Mouse (Mus musculus) monocyte, adult 5-6 weeks (primary cell): ENCODE measurements around the gene Tmem94. TPM values are rescaled to one million over a fixed set of nuclear protein-coding genes. Genes with fewer than 3 reads are reported as not detected.

Experiments
- ATAC-seq: fragments of 153-309, 156-312 bp; replicated peaks from 2 replicates; pipeline ENCODE4 v1.8.0; 2017; ENCODE audit warnings: mild to moderate bottlenecking; ENCODE audit not compliant: low TSS enrichment, insufficient number of reproducible peaks, severe bottlenecking, poor library complexity, low FRiP score
- total RNA-seq: library from RNA; stranded (forward); fragments of 200-1000, 200-491, 200-594 nt; gene quantifications from 3 replicates; pipeline ENCODE4 v1.2.3, GENCODE M21; 2017

Tmem94 gene
- total RNA-seq, 1 experiment from 2014 or later: 10.8 TPM

GRCm38 (mm10) chr11:115800981-115801380 lies 35.7 kb downstream of the Tmem94 start:
- no peak for ATAC-seq

GRCm38 (mm10) chr11:115803072-115803709 lies 38.0 kb downstream of the Tmem94 start:
- ATAC-seq: no peak

GRCm38 (mm10) chr11:115805005-115805404 lies 39.8 kb downstream of the Tmem94 start:
- no peak for ATAC-seq

GRCm38 (mm10) chr11:115806154-115806553 lies 40.9 kb downstream of the Tmem94 start:
- ATAC-seq: no peak

GRCm38 (mm10) chr11:115807306-115807705 lies 42.1 kb downstream of the Tmem94 start:
- no peak for ATAC-seq

GRCm38 (mm10) chr11:115807971-115808370 lies 42.7 kb downstream of the Tmem94 start:
- ATAC-seq: no peak

GRCm38 (mm10) chr11:115808696-115809310 lies 43.6 kb downstream of the Tmem94 start:
- no peak for ATAC-seq

GRCm38 (mm10) chr11:115809311-115809781 lies 44.1 kb downstream of the Tmem94 start:
- no peak for ATAC-seq

- ATAC-seq: no peak
Observed at GRCm38 (mm10) chr11:115810377-115810776, 45.1 kb downstream of the Tmem94 start.

- no peak for ATAC-seq
Observed at GRCm38 (mm10) chr11:115811381-115812093, 46.3 kb downstream of the Tmem94 start.

GRCm38 (mm10) chr11:115812095-115812494 lies 46.9 kb downstream of the Tmem94 start:
- no peak for ATAC-seq

- ATAC-seq: no peak
Observed at GRCm38 (mm10) chr11:115812533-115813420, 47.5 kb downstream of the Tmem94 start.

- peak; percentile 82 for ATAC-seq
Observed at GRCm38 (mm10) chr11:115813507-115814296, 48.5 kb downstream of the Tmem94 start, which contains the start of gene Caskin2. Gene Caskin2, minus strand, starts transcription at chr11:115813639.

GRCm38 (mm10) chr11:115814605-115815450 lies 49.6 kb downstream of the Tmem94 start, which contains the start of gene Tsen54:
Gene Tsen54, plus strand, starts transcription at chr11:115814724.
- ATAC-seq: peak; percentile 38

GRCm38 (mm10) chr11:115817331-115817730 lies 52.1 kb downstream of the Tmem94 start:
- ATAC-seq: no peak

- ATAC-seq: no peak
Observed at GRCm38 (mm10) chr11:115819915-115820623, 54.8 kb downstream of the Tmem94 start.
